ENCODE assay signal across 12 mouse cellular contexts in genomic region chr11:57298263-57298662, GRCm38 (mm10).
DNase-seq lines count a peak whose midpoint lies in the region; ATAC-seq and TF ChIP-seq lines count a peak whose summit lies in the region.
"Had no signal": no experiment of that assay in that cellular context is flagged by ENCODE, and none has a peak within 500 bp of the region (broad histone marks: within the 10 kb centered on the region; RNA-seq: fewer than 3 reads in every experiment).

No protein-coding gene starts in this region.

- H3K36me3 ChIP-seq in forebrain, embryonic 12.5 days (replicated peaks), result no peaks in the 10 kb centered on the region
- H3K36me3 ChIP-seq in hindbrain, postnatal 0 days (ENCODE audit: insufficient read depth, low read length), result no peaks in the 10 kb centered on the region
- H3K36me3 ChIP-seq in neural tube, embryonic 13.5 days, result 0 out of 2 replicates have a peak, but pooled peaks cover under 1% of the 10 kb centered on the region
- H3K36me3 ChIP-seq: embryonic facial prominence, embryonic 15.5 days had no signal

- no peak overlapping the region for H3K9ac ChIP-seq in forebrain, embryonic 12.5 days
- no peak overlapping the region for H3K9ac ChIP-seq in hindbrain, postnatal 0 days (replicated peaks; ENCODE audit: low read length)
- no peak overlapping the region for H3K9ac ChIP-seq in neural tube, embryonic 13.5 days
- H3K9ac ChIP-seq: embryonic facial prominence, embryonic 15.5 days had no signal

- H3K4me1 ChIP-seq in forebrain, embryonic 12.5 days, result peaks cover 20% of the 10 kb centered on the region
- H3K4me1 ChIP-seq in hindbrain, postnatal 0 days (ENCODE audit: insufficient read depth, low read length), result no peaks in the 10 kb centered on the region
- peaks cover 20% of the 10 kb centered on the region for H3K4me1 ChIP-seq in neural tube, embryonic 13.5 days (replicated peaks)
- H3K4me1 ChIP-seq: embryonic facial prominence, embryonic 15.5 days had no signal

- no peak overlapping the region for H3K4me3 ChIP-seq in forebrain, embryonic 12.5 days (replicated peaks)
- H3K4me3 ChIP-seq in hindbrain, postnatal 0 days (ENCODE audit: low read length), result no peak overlapping the region
- H3K4me3 ChIP-seq in neural tube, embryonic 13.5 days, result no peak overlapping the region
- H3K4me3 ChIP-seq: embryonic facial prominence, embryonic 15.5 days had no signal

- H3K27me3 ChIP-seq in forebrain, embryonic 12.5 days, result no peaks in the 10 kb centered on the region
- no peaks in the 10 kb centered on the region for H3K27me3 ChIP-seq in hindbrain, postnatal 0 days (ENCODE audit: insufficient read depth, low read length)
- no peaks in the 10 kb centered on the region for H3K27me3 ChIP-seq in neural tube, embryonic 13.5 days
- H3K27me3 ChIP-seq: embryonic facial prominence, embryonic 15.5 days had no signal

- no peaks in the 10 kb centered on the region for H3K9me3 ChIP-seq in forebrain, embryonic 12.5 days
- H3K9me3 ChIP-seq in hindbrain, postnatal 0 days (ENCODE audit: low read length), result no peaks in the 10 kb centered on the region
- H3K9me3 ChIP-seq in neural tube, embryonic 13.5 days, result no peaks in the 10 kb centered on the region
- H3K9me3 ChIP-seq: embryonic facial prominence, embryonic 15.5 days had no signal

- peak overlapping the region; percentile 71; the same call in 1 of the 2 replicates for H3K27ac ChIP-seq in forebrain, embryonic 12.5 days
- no peak overlapping the region for H3K27ac ChIP-seq in hindbrain, postnatal 0 days
- H3K27ac ChIP-seq in neural tube, embryonic 13.5 days (replicated peaks), result peak overlapping the region; percentile 69
- H3K27ac ChIP-seq: embryonic facial prominence, embryonic 15.5 days; stomach, postnatal 0 days had no signal

- peak; percentile 76 for DNase-seq in embryo, embryonic 11 days
- peak; percentile 55 for DNase-seq in hindbrain, postnatal 0 days (ENCODE audit: low spot score)
- no peak for DNase-seq in right cerebral cortex, adult 18-20 months
- no peak for DNase-seq in layer of hippocampus, adult 9-11 months
- no peak for DNase-seq in left cerebral cortex, adult 11 months (ENCODE audit: low spot score)
- DNase-seq: gastrocnemius, postnatal 10 days; kidney, adult 2 months; liver had no signal

- no peak for TF ChIP-seq CTCF in hindbrain, postnatal 0 days (IDR thresholded peaks at IDR 0.05; ENCODE audit: low read depth)

- peak; percentile 90 for ATAC-seq in forebrain, embryonic 12.5 days (ENCODE audit: low FRiP score)
- ATAC-seq in hindbrain, postnatal 0 days, result peak; percentile 69
- ATAC-seq in neural tube, embryonic 13.5 days (ENCODE audit: low read depth), result peak; percentile 92

- WGBS in forebrain, embryonic 12.5 days, result 31% methylated on average over 2 of the region's 2 CpGs
- 13% methylated on average over 2 of the region's 2 CpGs for WGBS in hindbrain, postnatal 0 days
- WGBS in neural tube, embryonic 13.5 days, result 9% methylated on average over 2 of the region's 2 CpGs

- H3K4me2 ChIP-seq in forebrain, embryonic 12.5 days, result no peak overlapping the region
- H3K4me2 ChIP-seq in hindbrain, postnatal 0 days (ENCODE audit: low read depth, low read length), result no peak overlapping the region
- no peak overlapping the region for H3K4me2 ChIP-seq in neural tube, embryonic 13.5 days
- H3K4me2 ChIP-seq: embryonic facial prominence, embryonic 15.5 days had no signal

Comparison
In these comparisons a context has a peak if more than half of its experiments do, and no peak if none do; other contexts are left out.
1. DNase-seq: peak in embryo, embryonic 11 days (single experiment) and hindbrain, postnatal 0 days (single experiment); none in right cerebral cortex, adult 18-20 months (single experiment), layer of hippocampus, adult 9-11 months (single experiment) and left cerebral cortex, adult 11 months (single experiment).
2. Peak in every context shown above with its lines, with median percentiles within 50 percentile points of each other: ATAC-seq.